Mouse (Mus musculus): ENCODE measurements at regions not wholly inside any gene's neighbourhood (a gene's known extent, or its start where the extent isn't known, plus 50 kb on each side); places are given as distances from the start of the nearest gene placed in this dataset.

DNA sequence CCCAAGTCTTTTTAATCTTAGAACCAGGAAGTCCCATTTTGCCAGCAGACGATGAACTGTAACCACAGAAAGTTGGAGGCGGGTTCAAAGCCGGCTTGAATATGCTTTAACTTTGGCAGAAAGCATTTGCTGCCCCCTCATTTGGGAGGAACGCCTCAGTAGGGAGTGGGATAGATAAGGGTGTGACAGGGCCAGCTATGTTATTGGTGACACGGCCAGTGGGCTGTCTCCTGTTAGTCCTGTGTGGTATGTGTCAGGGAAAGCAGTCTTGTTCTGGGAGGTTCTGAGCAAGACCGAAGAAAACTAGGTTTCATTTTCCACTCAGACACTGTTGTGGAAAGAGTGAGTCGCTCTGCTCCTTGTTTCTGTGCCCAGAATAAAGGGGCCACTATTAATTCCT is 154.7 kb upstream of the Pdzrn3 start:
- TF ChIP-seq CTCF (IDR thresholded peaks at IDR 0.05; ENCODE audit: low read depth): no peak
- Histone ChIP-seq H3K27me3 (ENCODE audit: insufficient read depth, low read length) (no peaks in the 10 kb centered on the region), H3K9ac (ENCODE audit: low read depth, low read length) (no peak overlapping the region), H3K4me3 (replicated peaks; ENCODE audit: low read depth, low read length) (no peak overlapping the region), H3K4me1 (replicated peaks; ENCODE audit: insufficient read depth, low read length) (no peaks in the 10 kb centered on the region), H3K4me2 (ENCODE audit: low read length) (peak overlapping the region; percentile 17; the same call in 1 of the 2 replicates), H3K36me3 (ENCODE audit: insufficient read depth, low read length) (no peaks in the 10 kb centered on the region), H3K27ac (no peak overlapping the region), H3K9me3 (replicated peaks; ENCODE audit: low read length) (no peaks in the 10 kb centered on the region)
- ATAC-seq (replicated peaks; ENCODE audit: low FRiP score, low read depth) (no peak), DNase-seq (ENCODE audit: low spot score) (no peak)
- WGBS: 52% methylated on average over 7 of the region's 7 CpGs

DNA sequence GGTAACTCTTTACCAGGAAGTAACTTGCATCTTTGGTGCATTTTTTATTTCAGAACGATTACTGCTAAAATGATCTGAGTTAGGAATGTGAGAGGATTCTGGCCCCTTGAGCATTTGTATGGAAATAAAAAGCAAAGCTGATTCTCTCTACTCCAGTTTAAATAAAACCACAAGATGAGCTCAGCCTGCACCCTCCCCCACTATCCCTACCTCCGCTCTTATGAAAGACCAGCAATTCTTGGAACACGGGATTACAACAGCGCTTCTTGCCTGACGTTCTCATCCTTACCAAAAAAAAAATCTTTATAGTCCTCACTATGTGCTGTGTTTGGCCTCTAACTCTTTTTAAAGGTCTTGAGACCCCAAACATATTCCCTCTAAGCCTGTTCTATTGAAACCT is 154.2 kb upstream of the Pdzrn3 start:
- Histone ChIP-seq H3K4me3 (replicated peaks; ENCODE audit: low read depth, low read length) (no peak overlapping the region), H3K9ac (ENCODE audit: low read depth, low read length) (no peak overlapping the region), H3K27ac (no peak overlapping the region), H3K4me1 (replicated peaks; ENCODE audit: insufficient read depth, low read length) (no peaks in the 10 kb centered on the region), H3K36me3 (ENCODE audit: insufficient read depth, low read length) (no peaks in the 10 kb centered on the region), H3K4me2 (ENCODE audit: low read length) (no peak overlapping the region), H3K27me3 (ENCODE audit: insufficient read depth, low read length) (no peaks in the 10 kb centered on the region), H3K9me3 (replicated peaks; ENCODE audit: low read length) (no peaks in the 10 kb centered on the region)
- ATAC-seq (replicated peaks; ENCODE audit: low FRiP score, low read depth) (no peak), DNase-seq (ENCODE audit: low spot score) (no peak)
- 77% methylated on average over 5 of the region's 5 CpGs for WGBS
- TF ChIP-seq CTCF (IDR thresholded peaks at IDR 0.05; ENCODE audit: low read depth): no peak

DNA sequence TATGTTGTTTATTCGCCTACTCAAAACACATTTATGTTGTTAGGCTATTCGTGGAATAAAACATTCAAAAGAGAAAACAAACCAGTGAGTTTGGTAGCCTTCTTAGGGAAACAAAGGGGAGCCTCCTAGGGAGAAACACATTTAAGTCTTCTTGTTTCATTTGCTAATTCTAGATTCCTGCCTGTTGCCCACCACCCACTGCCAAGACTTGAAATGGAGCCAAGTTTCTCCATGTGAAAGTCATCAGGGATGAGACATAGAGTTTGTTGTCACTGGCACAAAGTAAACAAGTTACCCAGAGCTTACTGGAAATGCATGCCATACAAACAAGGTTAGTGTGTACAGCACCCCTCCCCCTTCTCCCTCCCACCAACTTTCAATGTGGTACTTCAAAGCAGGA is 147.4 kb upstream of the Pdzrn3 start:
- Histone ChIP-seq H3K9ac (ENCODE audit: low read depth, low read length) (no peak overlapping the region), H3K27me3 (ENCODE audit: insufficient read depth, low read length) (no peaks in the 10 kb centered on the region), H3K4me3 (replicated peaks; ENCODE audit: low read depth, low read length) (no peak overlapping the region), H3K4me1 (replicated peaks; ENCODE audit: insufficient read depth, low read length) (no peaks in the 10 kb centered on the region), H3K9me3 (replicated peaks; ENCODE audit: low read length) (no peaks in the 10 kb centered on the region), H3K36me3 (ENCODE audit: insufficient read depth, low read length) (no peaks in the 10 kb centered on the region), H3K27ac (no peak overlapping the region), H3K4me2 (ENCODE audit: low read length) (no peak overlapping the region)
- WGBS: 70% methylated on average over 2 of the region's 2 CpGs
- no peak for DNase-seq (ENCODE audit: low spot score)
- ATAC-seq (replicated peaks; ENCODE audit: low FRiP score, low read depth): no peak
- no peak for TF ChIP-seq CTCF (IDR thresholded peaks at IDR 0.05; ENCODE audit: low read depth)

DNA sequence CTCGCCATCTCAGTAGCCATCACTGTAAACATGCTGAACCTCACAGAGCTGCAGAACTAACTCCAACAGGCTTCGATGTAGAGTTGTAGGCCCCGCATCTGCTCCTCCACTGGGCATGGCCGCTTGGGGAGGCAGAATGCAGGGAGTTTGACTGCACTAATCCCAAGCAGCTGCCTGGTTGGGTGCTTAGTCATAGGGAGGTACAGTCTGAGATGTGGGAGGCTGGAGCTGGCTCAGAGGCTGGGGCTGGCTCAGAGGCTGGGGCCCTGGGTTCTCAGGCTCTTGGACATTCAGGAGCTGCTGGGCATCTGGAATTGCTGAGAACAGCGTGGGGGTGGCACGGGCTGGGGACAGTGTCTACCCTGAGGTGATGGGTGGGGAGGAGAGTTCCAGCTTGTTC is 143.6 kb upstream of the Pdzrn3 start:
- Histone ChIP-seq H3K36me3 (ENCODE audit: insufficient read depth, low read length) (no peaks in the 10 kb centered on the region), H3K4me1 (replicated peaks; ENCODE audit: insufficient read depth, low read length) (peaks cover 8% of the 10 kb centered on the region), H3K4me2 (ENCODE audit: low read length) (no peak overlapping the region), H3K27ac (no peak overlapping the region), H3K9ac (ENCODE audit: low read depth, low read length) (no peak overlapping the region), H3K27me3 (ENCODE audit: insufficient read depth, low read length) (no peaks in the 10 kb centered on the region), H3K9me3 (replicated peaks; ENCODE audit: low read length) (no peaks in the 10 kb centered on the region), H3K4me3 (replicated peaks; ENCODE audit: low read depth, low read length) (no peak overlapping the region)
- WGBS: 94% methylated on average over 6 of the region's 6 CpGs
- ATAC-seq (replicated peaks; ENCODE audit: low FRiP score, low read depth) (no peak), DNase-seq (ENCODE audit: low spot score) (no peak)
- TF ChIP-seq CTCF (IDR thresholded peaks at IDR 0.05; ENCODE audit: low read depth): no peak

GRCm38 (mm10) chr6:101520755-101521154 is 143.1 kb upstream of the Pdzrn3 start:
- DNase-seq (ENCODE audit: low spot score): no peak
- Histone ChIP-seq H3K4me3 (replicated peaks; ENCODE audit: low read depth, low read length) (no peak overlapping the region), H3K4me1 (replicated peaks; ENCODE audit: insufficient read depth, low read length) (peaks cover 8% of the 10 kb centered on the region), H3K27ac (no peak overlapping the region), H3K27me3 (ENCODE audit: insufficient read depth, low read length) (no peaks in the 10 kb centered on the region), H3K9me3 (replicated peaks; ENCODE audit: low read length) (no peaks in the 10 kb centered on the region), H3K9ac (ENCODE audit: low read depth, low read length) (no peak overlapping the region), H3K36me3 (ENCODE audit: insufficient read depth, low read length) (no peaks in the 10 kb centered on the region), H3K4me2 (ENCODE audit: low read length) (no peak overlapping the region)
- 96% methylated on average over 3 of the region's 3 CpGs for WGBS
- ATAC-seq (replicated peaks; ENCODE audit: low FRiP score, low read depth): no peak
- TF ChIP-seq CTCF (IDR thresholded peaks at IDR 0.05; ENCODE audit: low read depth): no peak

DNA sequence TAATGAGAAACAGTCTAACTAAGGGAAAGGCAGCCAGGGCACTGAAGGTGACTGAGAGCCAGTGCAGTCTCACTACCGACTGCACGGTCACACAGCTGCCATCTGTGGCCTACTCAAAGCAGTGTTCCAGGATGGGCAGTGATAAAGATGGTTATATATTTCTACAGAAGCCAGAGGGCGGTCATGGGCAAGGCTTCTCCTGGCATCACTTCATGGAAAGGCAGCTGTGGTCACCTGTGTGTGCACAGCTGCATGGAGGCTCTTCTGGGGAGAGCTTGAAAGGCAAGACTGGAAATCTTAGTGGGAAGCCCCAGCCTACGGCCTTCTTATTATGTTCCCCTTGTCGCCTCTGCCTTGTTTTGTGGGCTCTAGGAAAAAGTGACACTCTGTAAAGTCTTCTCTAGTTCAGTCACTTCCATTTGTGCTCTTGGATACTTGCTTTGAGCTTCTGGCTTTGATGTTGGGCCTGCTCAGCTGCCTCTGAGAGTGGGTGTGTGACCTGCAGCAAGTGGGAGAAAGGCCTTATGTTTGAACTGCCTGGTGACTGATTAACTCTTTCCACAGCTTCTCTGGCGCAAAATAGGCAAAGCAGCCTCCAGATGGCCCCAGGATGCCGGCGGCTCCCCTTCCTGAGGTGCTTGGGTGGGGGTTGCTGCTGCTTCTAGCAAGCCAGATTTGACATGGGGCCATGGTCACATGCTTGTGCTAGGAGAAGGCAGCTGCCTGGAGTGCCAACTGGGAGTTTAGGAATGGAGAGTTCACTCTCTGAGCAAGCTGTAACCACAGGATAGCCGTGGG is 141.4 kb upstream of the Pdzrn3 start:
- ATAC-seq (replicated peaks; ENCODE audit: low FRiP score, low read depth): peak; percentile 46; the same call in 1 of the 2 replicates
- no peaks in the 10 kb centered on the region for H3K9me3 ChIP-seq (replicated peaks; ENCODE audit: low read length)
- no peak overlapping the region for H3K9ac ChIP-seq (ENCODE audit: low read depth, low read length)
- H3K4me2 ChIP-seq (ENCODE audit: low read length): no peak overlapping the region
- TF ChIP-seq CTCF (IDR thresholded peaks at IDR 0.05; ENCODE audit: low read depth): peak; percentile 24; the same call in 1 of the 2 replicates
- peaks cover 8% of the 10 kb centered on the region for H3K4me1 ChIP-seq (replicated peaks; ENCODE audit: insufficient read depth, low read length)
- WGBS: 34% methylated on average over 9 of the region's 9 CpGs
- H3K27me3 ChIP-seq (ENCODE audit: insufficient read depth, low read length): no peaks in the 10 kb centered on the region
- DNase-seq (ENCODE audit: low spot score): peak; percentile 52
- no peaks in the 10 kb centered on the region for H3K36me3 ChIP-seq (ENCODE audit: insufficient read depth, low read length)
- no peak overlapping the region for H3K4me3 ChIP-seq (replicated peaks; ENCODE audit: low read depth, low read length)
- 0 out of 2 replicates have a peak overlapping the region, but pooled peaks have one; percentile 13 for H3K27ac ChIP-seq

Measured in kidney, postnatal 0 days (tissue).